Mouse (Mus musculus) liver, embryonic 14.5 days (tissue): ENCODE measurements around the gene Cacng1.

ENCODE experiments used
- CTCF ChIP-seq: IDR thresholded peaks from 2 replicates; pipeline ENCODE4 v1.5.1; 2016; ENCODE audit warnings: antibody characterized with exemption, low read depth, control low read depth
- EP300 ChIP-seq: IDR thresholded peaks from 2 replicates; pipeline ENCODE4 v1.6.1; 2016; ENCODE audit warnings: antibody characterized with exemption, low read depth

- TF ChIP-seq CTCF = no peak
- no peak for TF ChIP-seq EP300
These were observed 24.8 kb downstream of the Cacng1 start for GRCm38 (mm10) chr11:107691569-107691968.
